Mouse (Mus musculus) C2C12 (cell line): ENCODE measurements around the gene Dlgap5. TPM values are rescaled to one million over a fixed set of nuclear protein-coding genes. Genes with fewer than 3 reads are reported as not detected.

Experiments
- H3K27me3 ChIP-seq: one replicate; pipeline ENCODE4 v1.6.1; 2011; ENCODE audit not compliant: control insufficient read depth, insufficient read depth, insufficient read length
- H3K36me3 ChIP-seq: one replicate; pipeline ENCODE4 v1.6.1; 2011; ENCODE audit not compliant: control insufficient read depth, insufficient read depth
- H3K4me3 ChIP-seq: one replicate; pipeline ENCODE4 v1.5.1; 2011; ENCODE audit warnings: mild to moderate bottlenecking, control low read depth; ENCODE audit not compliant: poor library complexity, insufficient read depth, severe bottlenecking
- H3K79me2 ChIP-seq: one replicate; pipeline ENCODE4 v1.6.1; 2011; ENCODE audit not compliant: control insufficient read depth, insufficient read depth
- H3K79me3 ChIP-seq: one replicate; pipeline ENCODE4 v1.6.1; 2011; ENCODE audit warnings: low read depth, control low read depth
- H3ac ChIP-seq: one replicate; pipeline ENCODE3; 2011; ENCODE audit warnings: low read depth; ENCODE audit not compliant: control insufficient read depth, insufficient read length
- CEBPB ChIP-seq: IDR thresholded peaks from one replicate; pipeline ENCODE4 v1.6.1; 2011; ENCODE audit warnings: low read depth, mild to moderate bottlenecking, control low read depth, moderate library complexity
- CTCF ChIP-seq: IDR thresholded peaks from one replicate; pipeline ENCODE4 v1.5.1; 2011; ENCODE audit not compliant: control insufficient read depth, insufficient read depth, insufficient read length
- FOSL1 ChIP-seq: IDR thresholded peaks from one replicate; pipeline ENCODE4 v1.8.0; 2011; ENCODE audit warnings: mild to moderate bottlenecking, low read length; ENCODE audit not compliant: poor library complexity, insufficient read depth, severe bottlenecking
- MAX ChIP-seq: IDR thresholded peaks from one replicate; pipeline ENCODE4 v1.6.1; 2011; ENCODE audit warnings: mild to moderate bottlenecking, control low read depth
- MYOD1 ChIP-seq: IDR thresholded peaks from one replicate; pipeline ENCODE4 v1.6.1; 2011; ENCODE audit warnings: low read depth; ENCODE audit not compliant: control insufficient read depth, insufficient read length
- MYOG ChIP-seq: IDR thresholded peaks from one replicate; pipeline ENCODE4 v1.6.1; 2011; ENCODE audit not compliant: control insufficient read depth, insufficient read length; ENCODE audit errors: extremely low read depth
- USF1 ChIP-seq: IDR thresholded peaks from one replicate; pipeline ENCODE4 v1.6.1; 2011; ENCODE audit warnings: low read depth, mild to moderate bottlenecking, control low read depth, moderate library complexity
- polyA plus RNA-seq: library from polyadenylated mRNA; unstranded; fragments of >200 nt; fragmentation: generic; extraction: Trizol; gene quantifications from one replicate; pipeline ENCODE4 v1.2.1, GENCODE M21; 2012; ENCODE audit warnings: missing spikeins

The Dlgap5 gene
- polyA plus RNA-seq, 1 experiment: 34.2 TPM

DNA sequence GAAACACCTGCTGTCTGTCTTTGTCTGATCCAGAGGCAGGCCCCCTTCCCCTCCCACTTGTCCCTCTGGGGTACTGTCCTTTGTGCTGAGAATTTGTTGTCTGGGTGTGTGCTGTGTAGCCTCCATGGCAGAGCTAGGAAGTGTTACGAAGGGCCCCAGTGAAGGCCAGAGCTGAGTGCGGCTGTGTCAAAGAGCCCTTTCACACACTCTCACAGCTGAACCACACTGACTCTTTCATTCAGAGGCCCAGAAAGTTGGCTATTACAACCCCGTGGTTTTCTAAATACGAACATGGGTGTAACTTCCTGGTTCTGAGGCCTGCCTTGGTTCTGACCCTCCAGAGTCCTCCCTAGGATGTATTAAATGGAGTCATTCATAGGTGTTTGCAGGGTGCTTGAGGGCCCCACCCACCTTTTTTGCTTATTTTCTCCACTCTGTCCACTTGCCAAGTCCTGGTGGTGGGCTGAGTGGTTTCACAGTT lies 76.4 kb downstream of the Dlgap5 start:
- Histone ChIP-seq H3K4me3 (no peak overlapping the region), H3K79me2 (no peaks in the 10 kb centered on the region), H3ac (no peak overlapping the region), H3K36me3 (no peaks in the 10 kb centered on the region), H3K27me3 (no peaks in the 10 kb centered on the region), H3K79me3 (no peaks in the 10 kb centered on the region)
- TF ChIP-seq USF1 (no peak), CEBPB (no peak), CTCF (no peak), FOSL1 (no peak), MAX (no peak), MYOD1 (no peak), MYOG (no peak)

DNA sequence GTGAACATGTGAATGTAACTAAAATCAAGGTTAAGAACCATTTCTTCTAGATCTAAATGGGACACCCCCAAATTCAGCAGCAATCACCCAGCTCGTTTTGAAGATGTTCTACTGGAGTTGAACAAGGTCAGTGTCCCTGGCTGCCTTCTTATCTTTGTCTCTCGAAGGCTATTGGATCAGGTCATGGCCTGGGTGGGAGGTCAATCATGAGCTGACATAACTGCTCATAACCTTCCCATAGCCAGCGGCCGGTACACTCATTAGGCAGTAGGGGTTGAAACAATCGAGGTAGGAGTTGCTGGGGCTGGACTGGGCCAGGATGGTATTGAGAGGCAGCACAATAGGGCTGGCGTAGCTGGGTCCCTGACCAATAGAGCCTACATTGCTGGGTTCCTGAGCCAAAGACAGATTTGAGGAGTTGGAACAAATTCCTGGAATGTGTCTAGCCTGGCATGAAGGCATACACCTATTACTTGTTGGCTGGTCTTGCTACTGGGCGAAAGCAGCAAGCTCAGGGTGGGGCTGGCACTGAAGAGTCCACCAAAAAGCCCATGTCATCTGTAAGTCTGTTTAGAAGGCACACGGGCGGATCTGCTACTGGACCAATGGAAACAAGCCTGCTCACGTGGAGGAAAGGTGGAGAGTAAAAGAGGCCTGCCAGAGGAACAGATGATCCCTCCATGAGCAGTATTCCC lies 77.8 kb downstream of the Dlgap5 start:
- Histone ChIP-seq H3K79me3 (no peaks in the 10 kb centered on the region), H3K79me2 (no peaks in the 10 kb centered on the region), H3K36me3 (no peaks in the 10 kb centered on the region), H3K4me3 (no peak overlapping the region), H3ac (no peak overlapping the region), H3K27me3 (no peaks in the 10 kb centered on the region)
- no peak for TF ChIP-seq FOSL1
- TF ChIP-seq MAX: no peak
- no peak for TF ChIP-seq USF1
- TF ChIP-seq MYOD1: no peak
- TF ChIP-seq CTCF: no peak
- no peak for TF ChIP-seq MYOG

Other genes with a start within 250 kb of the Dlgap5 start
- 9.6 TPM for gene Gch1, start 229.0 kb downstream of the Dlgap5 start, polyA plus RNA-seq
- gene Wdhd1, start 141.6 kb downstream of the Dlgap5 start, polyA plus RNA-seq: 12.4 TPM
- gene Socs4, start 141.5 kb downstream of the Dlgap5 start, polyA plus RNA-seq: 3.0 TPM
- gene Mapk1ip1l, start 120.1 kb downstream of the Dlgap5 start, polyA plus RNA-seq: 42.8 TPM
- 1,338 TPM for gene Lgals3, start 50.7 kb downstream of the Dlgap5 start, polyA plus RNA-seq
- gene Fbxo34, start 32.0 kb upstream of the Dlgap5 start, polyA plus RNA-seq: 11.9 TPM
- 3.3 TPM for gene Atg14, start 152.2 kb upstream of the Dlgap5 start, polyA plus RNA-seq
- 14.8 TPM for gene Ktn1, start 230.0 kb upstream of the Dlgap5 start, polyA plus RNA-seq